Mouse (Mus musculus): Measurements from ENCODE around the gene Larp7. TPM values are rescaled to one million over a fixed set of nuclear protein-coding genes. Genes with fewer than 3 reads are reported as not detected.

The Larp7 gene
- polyA plus RNA-seq (2012; rRNA removed) = 0.93 and 2.1 TPM in 2 replicates

- TF ChIP-seq POLR2A (IDR thresholded peaks at IDR 0.05; ENCODE audit: borderline replicate concordance, extremely low read depth, low read depth, low read length) = peak; percentile 48; the same call in 1 of the 2 replicates
- TF ChIP-seq CTCF (IDR thresholded peaks at IDR 0.05; ENCODE audit: insufficient read depth, low read length) = no peak
- peak within 1 kb of the TSS; percentile 97 for H3K4me3 ChIP-seq (replicated peaks; ENCODE audit: extremely low read depth, low read depth, low read length)
- peak; percentile 97 for DNase-seq
- H3K4me1 ChIP-seq (ENCODE audit: control insufficient read depth, insufficient read depth, low read length) = peaks cover 2% of the 10 kb centered on the region; the same call in 1 of the 2 replicates
- under 1% methylated on average over 73 of the region's 73 CpGs for WGBS
Measured at GRCm38 (mm10) chr3:127552973-127553719, at the start of gene Larp7, which contains the start of gene Zgrf1. TSS of gene Larp7 (minus strand) at chr3:127553349. TSS of gene Zgrf1 (plus strand) at chr3:127553489.

GRCm38 (mm10) chr3:127597136-127597535 is 44.0 kb upstream of the Larp7 start:
- 91% methylated on average over 1 of the region's 1 CpGs for WGBS

DNA sequence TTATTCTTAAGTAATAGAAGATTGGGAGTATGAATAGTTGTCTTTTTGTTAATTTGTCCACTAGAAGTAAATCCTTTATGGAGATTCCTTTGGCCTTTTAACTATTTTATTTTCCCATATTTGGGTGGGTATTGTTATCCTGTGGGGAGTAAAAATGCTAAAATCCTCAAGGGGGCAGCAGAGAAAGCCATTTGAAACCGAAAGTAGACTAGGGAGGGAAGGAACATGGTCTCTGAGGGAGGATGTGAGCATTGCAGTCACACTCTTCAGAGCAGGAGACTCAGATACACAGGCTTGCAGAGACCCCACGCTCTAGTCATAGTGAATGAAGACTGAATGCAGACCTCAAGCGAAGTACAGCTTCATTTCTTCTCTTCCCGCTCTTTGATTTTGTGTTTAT is 19.4 kb upstream of the Larp7 start:
- peak; percentile 9 for DNase-seq
- Histone ChIP-seq H3K4me1 (ENCODE audit: control insufficient read depth, insufficient read depth, low read length) (no peaks in the 10 kb centered on the region; the same call in 1 of the 2 replicates), H3K4me3 (replicated peaks; ENCODE audit: extremely low read depth, low read depth, low read length) (no peak overlapping the region)
- no peak for TF ChIP-seq POLR2A (IDR thresholded peaks at IDR 0.05; ENCODE audit: borderline replicate concordance, extremely low read depth, low read depth, low read length)
- TF ChIP-seq CTCF (IDR thresholded peaks at IDR 0.05; ENCODE audit: insufficient read depth, low read length) = peak; percentile 14; the same call in 1 of the 2 replicates
- WGBS = 52% methylated on average over 4 of the region's 4 CpGs

More at GRCm38 (mm10) chr3:127597136-127597535, 44.0 kb upstream of the Larp7 start:
- TF ChIP-seq POLR2A (IDR thresholded peaks at IDR 0.05; ENCODE audit: borderline replicate concordance, extremely low read depth, low read depth, low read length) (no peak), CTCF (IDR thresholded peaks at IDR 0.05; ENCODE audit: insufficient read depth, low read length) (no peak)
- no peak for DNase-seq
- Histone ChIP-seq H3K4me3 (replicated peaks; ENCODE audit: extremely low read depth, low read depth, low read length) (no peak overlapping the region), H3K4me1 (ENCODE audit: control insufficient read depth, insufficient read depth, low read length) (no peaks in the 10 kb centered on the region)

DNA sequence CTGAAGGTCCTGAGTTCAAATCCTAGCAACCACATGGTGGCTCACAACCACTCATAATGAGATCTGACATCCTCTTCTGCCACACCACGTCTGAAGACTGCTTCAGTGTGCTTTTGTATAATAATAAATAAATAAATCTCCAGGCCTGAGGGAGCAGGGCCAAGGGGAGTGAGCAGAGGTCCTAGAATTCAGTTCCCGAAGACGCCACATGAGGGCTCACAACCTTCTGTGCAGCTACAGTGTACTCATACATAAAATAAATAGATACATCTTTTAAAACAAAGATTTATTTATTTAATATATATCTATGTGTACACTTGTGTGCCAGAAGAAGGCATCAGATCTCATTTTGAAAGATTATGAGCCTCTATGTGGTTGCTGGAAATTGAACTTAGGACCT is 12.0 kb upstream of the Larp7 start:
- no peak overlapping the region for H3K4me3 ChIP-seq (replicated peaks; ENCODE audit: extremely low read depth, low read depth, low read length)
- 72% methylated on average over 3 of the region's 3 CpGs for WGBS
- TF ChIP-seq CTCF (IDR thresholded peaks at IDR 0.05; ENCODE audit: insufficient read depth, low read length) (no peak), POLR2A (IDR thresholded peaks at IDR 0.05; ENCODE audit: borderline replicate concordance, extremely low read depth, low read depth, low read length) (no peak)
- no peaks in the 10 kb centered on the region for H3K4me1 ChIP-seq (ENCODE audit: control insufficient read depth, insufficient read depth, low read length)
- DNase-seq = no peak

DNA sequence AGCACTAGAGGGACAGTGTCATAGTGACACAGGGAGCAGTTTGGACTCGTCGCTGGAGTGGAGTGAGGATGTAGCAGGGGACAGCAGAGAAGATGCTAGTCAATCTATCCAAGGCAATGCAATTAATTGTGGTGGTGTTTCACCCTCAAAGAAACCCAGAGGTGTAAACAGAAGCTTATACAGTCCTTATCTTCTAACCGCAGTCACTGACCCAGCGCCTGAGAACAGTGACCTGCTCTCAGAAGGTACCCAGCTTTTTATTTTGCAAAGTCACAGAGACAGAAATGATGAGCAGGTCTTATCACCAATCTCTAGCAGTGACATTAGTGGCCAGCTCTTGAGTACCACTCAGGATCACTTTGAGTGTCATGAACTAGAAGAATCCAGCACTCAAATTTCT is 9.8 kb upstream of the Larp7 start:
- no peak for DNase-seq
- 89% methylated on average over 4 of the region's 4 CpGs for WGBS
- Histone ChIP-seq H3K4me3 (replicated peaks; ENCODE audit: extremely low read depth, low read depth, low read length) (no peak overlapping the region), H3K4me1 (ENCODE audit: control insufficient read depth, insufficient read depth, low read length) (no peaks in the 10 kb centered on the region)
- TF ChIP-seq CTCF (IDR thresholded peaks at IDR 0.05; ENCODE audit: insufficient read depth, low read length) = no peak
- TF ChIP-seq POLR2A (IDR thresholded peaks at IDR 0.05; ENCODE audit: borderline replicate concordance, extremely low read depth, low read depth, low read length) = no peak

- no peak for DNase-seq
- no peak overlapping the region for H3K4me3 ChIP-seq (replicated peaks; ENCODE audit: extremely low read depth, low read depth, low read length)
Measured at GRCm38 (mm10) chr3:127558201-127558600, 5.1 kb upstream of the Larp7 start.

GRCm38 (mm10) chr3:127554723-127555122 is 1.6 kb upstream of the Larp7 start:
- DNase-seq = no peak
- TF ChIP-seq CTCF (IDR thresholded peaks at IDR 0.05; ENCODE audit: insufficient read depth, low read length) (no peak), POLR2A (IDR thresholded peaks at IDR 0.05; ENCODE audit: borderline replicate concordance, extremely low read depth, low read depth, low read length) (no peak)
- H3K4me3 ChIP-seq (replicated peaks; ENCODE audit: extremely low read depth, low read depth, low read length) = no peak overlapping the region
- 30% methylated on average over 5 of the region's 5 CpGs for WGBS
- peaks cover 2% of the 10 kb centered on the region; the same call in 1 of the 2 replicates for H3K4me1 ChIP-seq (ENCODE audit: control insufficient read depth, insufficient read depth, low read length)

More at GRCm38 (mm10) chr3:127558201-127558600, 5.1 kb upstream of the Larp7 start:
- H3K4me1 ChIP-seq (ENCODE audit: control insufficient read depth, insufficient read depth, low read length) = no peaks in the 10 kb centered on the region
- no peak for TF ChIP-seq CTCF (IDR thresholded peaks at IDR 0.05; ENCODE audit: insufficient read depth, low read length)

- Histone ChIP-seq H3K4me1 (ENCODE audit: control insufficient read depth, insufficient read depth, low read length) (peaks cover 2% of the 10 kb centered on the region; the same call in 1 of the 2 replicates), H3K4me3 (replicated peaks; ENCODE audit: extremely low read depth, low read depth, low read length) (peak overlapping the region; percentile 97)
- TF ChIP-seq CTCF (IDR thresholded peaks at IDR 0.05; ENCODE audit: insufficient read depth, low read length) (no peak), POLR2A (IDR thresholded peaks at IDR 0.05; ENCODE audit: borderline replicate concordance, extremely low read depth, low read depth, low read length) (no peak)
- DNase-seq = no peak
- WGBS = 0% methylated on average over 4 of the region's 4 CpGs
Measured at GRCm38 (mm10) chr3:127553720-127554043, 533 bp upstream of the Larp7 start.

GRCm38 (mm10) chr3:127552434-127552972 is 646 bp downstream of the Larp7 start:
- DNase-seq = no peak
- peaks cover 2% of the 10 kb centered on the region; the same call in 1 of the 2 replicates for H3K4me1 ChIP-seq (ENCODE audit: control insufficient read depth, insufficient read depth, low read length)
- no peak for TF ChIP-seq CTCF (IDR thresholded peaks at IDR 0.05; ENCODE audit: insufficient read depth, low read length)
- WGBS = 2% methylated on average over 9 of the region's 13 CpGs
- H3K4me3 ChIP-seq (replicated peaks; ENCODE audit: extremely low read depth, low read depth, low read length) = peak overlapping the region; percentile 48

GRCm38 (mm10) chr3:127547882-127548281 is 5.3 kb downstream of the Larp7 start:
- no peak for DNase-seq
- WGBS = 55% methylated on average over 5 of the region's 5 CpGs
- peaks cover 2% of the 10 kb centered on the region; the same call in 1 of the 2 replicates for H3K4me1 ChIP-seq (ENCODE audit: control insufficient read depth, insufficient read depth, low read length)
- no peak overlapping the region for H3K4me3 ChIP-seq (replicated peaks; ENCODE audit: extremely low read depth, low read depth, low read length)
- no peak for TF ChIP-seq POLR2A (IDR thresholded peaks at IDR 0.05; ENCODE audit: borderline replicate concordance, extremely low read depth, low read depth, low read length)
- TF ChIP-seq CTCF (IDR thresholded peaks at IDR 0.05; ENCODE audit: insufficient read depth, low read length) = no peak
